In genomic region chr1:92911721-92912138, GRCm38 (mm10) we compare ENCODE assay signal across 1 mouse cellular context.
TF ChIP-seq lines count a peak whose summit lies in the region.

No protein-coding gene starts in this region.

TF ChIP-seq in MEL, 35 proteins besides CTCF, POLR2A, EP300 and RAD21:
- TF ChIP-seq MYB (IDR thresholded peaks at IDR 0.05; ENCODE audit: low read depth, low read length) (no peak), SMC3 (IDR thresholded peaks at IDR 0.05; ENCODE audit: low read depth, low read length) (no peak), POLR2AphosphoS5 (IDR thresholded peaks at IDR 0.05; ENCODE audit: borderline replicate concordance, low read depth, low read length) (no peak), SIN3A (IDR thresholded peaks at IDR 0.05; ENCODE audit: low read length) (no peak; the same call in 1 of the 2 replicates), ZMIZ1 (IDR thresholded peaks at IDR 0.05; ENCODE audit: low read depth, low read length) (no peak), ELF1 (IDR thresholded peaks at IDR 0.05; ENCODE audit: low read depth, low read length) (no peak), RCOR1 (IDR thresholded peaks at IDR 0.05; ENCODE audit: low read depth, low read length) (no peak), MYC (IDR thresholded peaks at IDR 0.05; ENCODE audit: low read depth, low read length) (no peak)
TF ChIP-seq in MEL: peak in this region for 0.
